Mouse (Mus musculus) kidney, postnatal 25 days (tissue): ENCODE measurements around the gene Rnf144b.

Experiments used
- DNase-seq, 2 experiments: peaks; one replicate each; pipeline ENCODE4 v3.0.0; 2021; ENCODE audit warnings: mixed read lengths in 2 of 2

The Rnf144b gene

GRCm38 (mm10) chr13:47273487-47273886 lies 151.0 kb downstream of the Rnf144b start:
- DNase-seq, result no peak

GRCm38 (mm10) chr13:47274139-47274538 lies 151.7 kb downstream of the Rnf144b start:
- no peak for DNase-seq

GRCm38 (mm10) chr13:47277000-47277823 lies 154.8 kb downstream of the Rnf144b start:
- peak; percentile 13 to 53 for DNase-seq

- no peak for DNase-seq
Measured at GRCm38 (mm10) chr13:47277824-47278290, 155.4 kb downstream of the Rnf144b start.

GRCm38 (mm10) chr13:47282221-47282620 lies 159.8 kb downstream of the Rnf144b start:
- DNase-seq, result no peak

GRCm38 (mm10) chr13:47288449-47288848 lies 166.0 kb downstream of the Rnf144b start:
- peak; percentile 69 to 81 for DNase-seq

- no peak for DNase-seq
Measured at GRCm38 (mm10) chr13:47296465-47296864, 174.0 kb downstream of the Rnf144b start.
